Mouse (Mus musculus): ENCODE measurements around the gene Tnni3. TPM values are rescaled to one million over a fixed set of nuclear protein-coding genes. Genes with fewer than 3 reads are reported as not detected.

The Tnni3 gene
- polyA plus RNA-seq, 1 experiment from 2014 or later = 3.5 TPM

DNA sequence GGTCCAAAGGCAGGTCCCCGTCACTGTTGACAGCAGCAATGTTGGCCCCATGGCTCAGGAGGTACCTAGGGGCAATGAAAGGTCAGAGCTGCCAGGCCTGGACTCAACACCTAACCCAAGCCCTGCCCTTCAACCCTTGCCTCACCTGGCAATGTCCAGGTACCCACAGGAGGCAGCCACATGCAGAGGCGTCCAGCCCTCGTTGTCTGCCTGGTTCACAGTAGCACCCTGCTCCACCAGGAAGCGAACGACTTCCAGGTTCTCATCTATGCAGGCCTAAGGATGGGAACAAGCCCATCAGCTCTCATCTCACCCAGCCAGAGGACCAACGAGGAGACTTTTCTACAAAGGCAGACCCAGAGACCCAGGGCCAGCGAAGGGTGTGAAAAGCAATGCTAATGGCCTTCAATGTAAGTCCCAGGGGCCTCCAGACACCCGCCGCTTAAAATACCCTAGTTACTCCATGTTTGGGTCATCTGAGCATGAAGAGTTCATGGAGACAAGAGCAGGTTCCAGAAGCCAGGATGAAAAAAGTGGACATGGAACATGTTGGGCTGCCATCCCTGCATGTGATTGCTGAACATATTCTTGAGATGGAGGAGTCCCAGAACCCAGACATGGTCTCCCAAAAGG lies 26.6 kb downstream of the Tnni3 start:
- DNase-seq (ENCODE audit: low spot score) (no peak), ATAC-seq (ENCODE audit: insufficient read depth, low FRiP score, low TSS enrichment) (no peak)
- H3K4me1 ChIP-seq (ENCODE audit: control insufficient read depth, insufficient read depth, low read length) = peaks cover 28% of the 10 kb centered on the region
- WGBS = 96% methylated on average over 9 of the region's 9 CpGs
- H3K27me3 ChIP-seq (ENCODE audit: control insufficient read depth, insufficient read depth, low read length) = no peaks in the 10 kb centered on the region
- no peaks in the 10 kb centered on the region for H3K9me3 ChIP-seq (ENCODE audit: control insufficient read depth, low read length)
- no peak overlapping the region for H3K4me3 ChIP-seq (ENCODE audit: low read depth, low read length)
- no peak overlapping the region for H3K4me2 ChIP-seq (ENCODE audit: low read depth)
- 0 out of 2 replicates have a peak, but pooled peaks cover 3% of the 10 kb centered on the region for H3K36me3 ChIP-seq (ENCODE audit: control insufficient read depth, insufficient read depth, low read length)
- no peak overlapping the region for H3K27ac ChIP-seq (ENCODE audit: low read depth, low read length)
- H3K9ac ChIP-seq (ENCODE audit: low read length) = no peak overlapping the region

- ATAC-seq (ENCODE audit: insufficient read depth, low FRiP score, low TSS enrichment) = no peak
- Histone ChIP-seq H3K4me3 (ENCODE audit: low read depth, low read length) (no peak overlapping the region), H3K4me1 (ENCODE audit: control insufficient read depth, insufficient read depth, low read length) (peaks cover 28% of the 10 kb centered on the region), H3K9ac (ENCODE audit: low read length) (no peak overlapping the region), H3K27ac (ENCODE audit: low read depth, low read length) (no peak overlapping the region), H3K4me2 (ENCODE audit: low read depth) (no peak overlapping the region), H3K36me3 (ENCODE audit: control insufficient read depth, insufficient read depth, low read length) (0 out of 2 replicates have a peak, but pooled peaks cover 3% of the 10 kb centered on the region), H3K9me3 (ENCODE audit: control insufficient read depth, low read length) (no peaks in the 10 kb centered on the region), H3K27me3 (ENCODE audit: control insufficient read depth, insufficient read depth, low read length) (no peaks in the 10 kb centered on the region)
- WGBS = 91% methylated on average over 3 of the region's 3 CpGs
- no peak for DNase-seq (ENCODE audit: low spot score)
Observed at GRCm38 (mm10) chr7:4496468-4496867, 27.6 kb downstream of the Tnni3 start.

DNA sequence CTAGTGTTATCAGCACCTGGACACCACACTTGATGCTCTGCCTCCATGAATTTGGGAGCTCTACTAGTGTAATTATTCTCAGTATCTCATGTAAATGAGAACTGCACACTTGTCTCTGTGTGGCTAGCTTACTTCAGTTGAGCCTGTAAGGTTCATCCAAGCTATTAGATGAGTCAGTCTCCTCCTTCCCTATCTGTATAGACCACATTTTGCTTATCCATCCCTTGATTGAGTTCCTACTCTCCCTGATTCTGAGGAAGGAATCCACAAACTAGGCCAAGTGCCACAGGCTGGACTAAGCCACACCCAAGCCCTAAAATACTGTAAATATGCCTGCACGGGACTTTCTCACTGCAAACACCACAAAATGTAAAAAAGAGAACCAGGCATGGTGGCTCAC lies 30.0 kb downstream of the Tnni3 start:
- Histone ChIP-seq H3K9me3 (ENCODE audit: control insufficient read depth, low read length) (no peaks in the 10 kb centered on the region), H3K27ac (ENCODE audit: low read depth, low read length) (no peak overlapping the region), H3K27me3 (ENCODE audit: control insufficient read depth, insufficient read depth, low read length) (no peaks in the 10 kb centered on the region), H3K4me3 (ENCODE audit: low read depth, low read length) (no peak overlapping the region), H3K4me2 (ENCODE audit: low read depth) (no peak overlapping the region), H3K9ac (ENCODE audit: low read length) (no peak overlapping the region), H3K4me1 (ENCODE audit: control insufficient read depth, insufficient read depth, low read length) (peaks cover 13% of the 10 kb centered on the region), H3K36me3 (ENCODE audit: control insufficient read depth, insufficient read depth, low read length) (0 out of 2 replicates have a peak, but pooled peaks cover 3% of the 10 kb centered on the region)
- 79% methylated on average over 1 of the region's 1 CpGs for WGBS
- ATAC-seq (ENCODE audit: insufficient read depth, low FRiP score, low TSS enrichment) = no peak
- DNase-seq (ENCODE audit: low spot score) = no peak

GRCm38 (mm10) chr7:4492284-4493224 lies 31.5 kb downstream of the Tnni3 start:
- DNase-seq (ENCODE audit: low spot score) (no peak), ATAC-seq (ENCODE audit: insufficient read depth, low FRiP score, low TSS enrichment) (no peak)
- Histone ChIP-seq H3K27ac (ENCODE audit: low read depth, low read length) (no peak overlapping the region), H3K9me3 (ENCODE audit: control insufficient read depth, low read length) (no peaks in the 10 kb centered on the region), H3K27me3 (ENCODE audit: control insufficient read depth, insufficient read depth, low read length) (no peaks in the 10 kb centered on the region), H3K36me3 (ENCODE audit: control insufficient read depth, insufficient read depth, low read length) (peaks cover 3% of the 10 kb centered on the region; the same call in 1 of the 2 replicates), H3K4me3 (ENCODE audit: low read depth, low read length) (no peak overlapping the region), H3K9ac (ENCODE audit: low read length) (no peak overlapping the region), H3K4me2 (ENCODE audit: low read depth) (no peak overlapping the region), H3K4me1 (ENCODE audit: control insufficient read depth, insufficient read depth, low read length) (no peaks in the 10 kb centered on the region; the same call in 1 of the 2 replicates)
- 76% methylated on average over 13 of the region's 13 CpGs for WGBS

DNA sequence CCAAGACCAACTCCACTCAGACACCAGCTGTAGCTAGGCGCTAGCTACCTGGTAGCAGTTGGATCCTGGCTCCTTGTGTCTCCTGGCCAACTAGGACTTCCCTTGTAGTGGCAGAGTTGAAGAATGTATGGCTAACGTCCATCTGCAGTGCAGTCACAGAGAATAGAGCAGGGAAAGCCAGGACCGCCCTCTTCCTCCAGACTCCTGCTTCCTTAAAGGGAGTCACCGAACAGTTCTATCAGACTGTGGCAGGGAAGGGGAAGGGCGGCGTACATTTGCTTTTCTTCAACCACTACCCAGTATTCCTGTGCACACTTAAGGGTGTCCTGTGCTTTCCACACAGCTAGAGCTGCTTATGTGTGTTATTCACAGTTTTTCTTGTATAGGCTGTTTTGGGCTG lies 32.7 kb downstream of the Tnni3 start:
- Histone ChIP-seq H3K36me3 (ENCODE audit: control insufficient read depth, insufficient read depth, low read length) (no peaks in the 10 kb centered on the region; the same call in 1 of the 2 replicates), H3K27ac (ENCODE audit: low read depth, low read length) (no peak overlapping the region), H3K4me2 (ENCODE audit: low read depth) (no peak overlapping the region), H3K4me3 (ENCODE audit: low read depth, low read length) (no peak overlapping the region), H3K9ac (ENCODE audit: low read length) (no peak overlapping the region), H3K9me3 (ENCODE audit: control insufficient read depth, low read length) (no peaks in the 10 kb centered on the region), H3K4me1 (ENCODE audit: control insufficient read depth, insufficient read depth, low read length) (no peaks in the 10 kb centered on the region), H3K27me3 (ENCODE audit: control insufficient read depth, insufficient read depth, low read length) (no peaks in the 10 kb centered on the region)
- ATAC-seq (ENCODE audit: insufficient read depth, low FRiP score, low TSS enrichment) = no peak
- no peak for DNase-seq (ENCODE audit: low spot score)
- 85% methylated on average over 6 of the region's 6 CpGs for WGBS

DNA sequence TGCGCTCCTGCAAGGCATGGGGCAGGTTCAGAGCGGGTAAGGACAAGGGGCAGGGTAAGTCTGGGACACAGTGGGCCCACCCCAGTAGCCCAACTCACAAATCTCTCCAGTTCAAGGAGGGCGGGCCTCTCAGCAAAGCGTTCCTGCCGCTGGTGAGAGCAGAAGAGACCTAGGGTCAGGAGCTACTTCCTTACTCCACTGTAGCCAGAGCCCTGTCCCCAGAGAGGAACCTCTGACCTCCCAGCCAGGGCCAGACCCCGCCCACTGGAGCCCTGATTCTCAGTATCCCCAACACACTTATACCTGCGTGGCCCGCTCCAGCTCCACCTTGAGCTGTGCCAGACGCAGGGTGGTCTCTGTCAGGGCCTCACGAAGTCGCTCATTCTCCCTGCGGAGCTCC lies 41.7 kb downstream of the Tnni3 start:
- Histone ChIP-seq H3K4me2 (ENCODE audit: low read depth) (no peak overlapping the region), H3K9me3 (ENCODE audit: control insufficient read depth, low read length) (no peaks in the 10 kb centered on the region), H3K9ac (ENCODE audit: low read length) (no peak overlapping the region), H3K27ac (ENCODE audit: low read depth, low read length) (no peak overlapping the region), H3K4me3 (ENCODE audit: low read depth, low read length) (no peak overlapping the region), H3K4me1 (ENCODE audit: control insufficient read depth, insufficient read depth, low read length) (peaks cover 9% of the 10 kb centered on the region; the same call in 1 of the 2 replicates), H3K27me3 (ENCODE audit: control insufficient read depth, insufficient read depth, low read length) (no peaks in the 10 kb centered on the region), H3K36me3 (ENCODE audit: control insufficient read depth, insufficient read depth, low read length) (peaks cover 22% of the 10 kb centered on the region)
- DNase-seq (ENCODE audit: low spot score) = no peak
- 90% methylated on average over 12 of the region's 12 CpGs for WGBS
- ATAC-seq (ENCODE audit: insufficient read depth, low FRiP score, low TSS enrichment) = no peak

DNA sequence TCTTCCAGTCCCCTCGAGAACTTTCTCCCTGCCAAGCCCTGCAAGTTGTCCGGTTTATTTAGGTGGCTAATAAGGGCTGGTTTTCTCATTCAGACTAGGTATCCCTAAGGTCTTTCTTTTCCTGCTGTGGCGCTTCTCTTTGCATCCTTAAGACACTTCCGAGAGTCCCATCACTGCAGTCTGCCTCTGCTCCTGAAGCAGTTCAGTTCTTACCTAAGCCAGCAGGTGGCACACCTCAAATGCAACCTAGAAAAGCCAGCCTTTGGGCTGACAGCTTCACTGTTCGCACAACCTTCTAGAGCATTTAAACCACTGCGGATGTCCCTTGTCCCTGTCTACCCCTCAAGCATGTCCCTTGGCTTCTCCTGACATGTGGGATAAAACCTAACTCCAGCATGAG lies 44.4 kb downstream of the Tnni3 start:
- Histone ChIP-seq H3K27me3 (ENCODE audit: control insufficient read depth, insufficient read depth, low read length) (peaks cover 4% of the 10 kb centered on the region; the same call in 1 of the 2 replicates), H3K27ac (ENCODE audit: low read depth, low read length) (no peak overlapping the region), H3K4me3 (ENCODE audit: low read depth, low read length) (no peak overlapping the region), H3K9ac (ENCODE audit: low read length) (no peak overlapping the region), H3K36me3 (ENCODE audit: control insufficient read depth, insufficient read depth, low read length) (peaks cover 19% of the 10 kb centered on the region), H3K9me3 (ENCODE audit: control insufficient read depth, low read length) (no peaks in the 10 kb centered on the region), H3K4me2 (ENCODE audit: low read depth) (no peak overlapping the region), H3K4me1 (ENCODE audit: control insufficient read depth, insufficient read depth, low read length) (peaks cover 9% of the 10 kb centered on the region; the same call in 1 of the 2 replicates)
- WGBS = 23% methylated on average over 6 of the region's 6 CpGs
- DNase-seq (ENCODE audit: low spot score) (peak; percentile 60), ATAC-seq (ENCODE audit: insufficient read depth, low FRiP score, low TSS enrichment) (no peak)

GRCm38 (mm10) chr7:4478796-4479291 lies 45.2 kb downstream of the Tnni3 start:
- H3K4me1 ChIP-seq (ENCODE audit: control insufficient read depth, insufficient read depth, low read length) = peaks cover 9% of the 10 kb centered on the region; the same call in 1 of the 2 replicates
- H3K4me2 ChIP-seq (ENCODE audit: low read depth) = peak overlapping the region; percentile 75
- DNase-seq (ENCODE audit: low spot score) (no peak), ATAC-seq (ENCODE audit: insufficient read depth, low FRiP score, low TSS enrichment) (no peak)
- peak overlapping the region; percentile 52 for H3K9ac ChIP-seq (ENCODE audit: low read length)
- peaks cover 16% of the 10 kb centered on the region for H3K36me3 ChIP-seq (ENCODE audit: control insufficient read depth, insufficient read depth, low read length)
- H3K27me3 ChIP-seq (ENCODE audit: control insufficient read depth, insufficient read depth, low read length) = peaks cover 11% of the 10 kb centered on the region
- no peaks in the 10 kb centered on the region for H3K9me3 ChIP-seq (ENCODE audit: control insufficient read depth, low read length)
- peak overlapping the region; percentile 43 for H3K4me3 ChIP-seq (ENCODE audit: low read depth, low read length)
- under 1% methylated on average over 16 of the region's 16 CpGs for WGBS
- H3K27ac ChIP-seq (ENCODE audit: low read depth, low read length) = peak overlapping the region; percentile 55; the same call in 1 of the 2 replicates

Data from neural tube, embryonic 11.5 days (tissue).